Comparison of ENCODE assay signal across 8 mouse cellular contexts in the genomic region with DNA sequence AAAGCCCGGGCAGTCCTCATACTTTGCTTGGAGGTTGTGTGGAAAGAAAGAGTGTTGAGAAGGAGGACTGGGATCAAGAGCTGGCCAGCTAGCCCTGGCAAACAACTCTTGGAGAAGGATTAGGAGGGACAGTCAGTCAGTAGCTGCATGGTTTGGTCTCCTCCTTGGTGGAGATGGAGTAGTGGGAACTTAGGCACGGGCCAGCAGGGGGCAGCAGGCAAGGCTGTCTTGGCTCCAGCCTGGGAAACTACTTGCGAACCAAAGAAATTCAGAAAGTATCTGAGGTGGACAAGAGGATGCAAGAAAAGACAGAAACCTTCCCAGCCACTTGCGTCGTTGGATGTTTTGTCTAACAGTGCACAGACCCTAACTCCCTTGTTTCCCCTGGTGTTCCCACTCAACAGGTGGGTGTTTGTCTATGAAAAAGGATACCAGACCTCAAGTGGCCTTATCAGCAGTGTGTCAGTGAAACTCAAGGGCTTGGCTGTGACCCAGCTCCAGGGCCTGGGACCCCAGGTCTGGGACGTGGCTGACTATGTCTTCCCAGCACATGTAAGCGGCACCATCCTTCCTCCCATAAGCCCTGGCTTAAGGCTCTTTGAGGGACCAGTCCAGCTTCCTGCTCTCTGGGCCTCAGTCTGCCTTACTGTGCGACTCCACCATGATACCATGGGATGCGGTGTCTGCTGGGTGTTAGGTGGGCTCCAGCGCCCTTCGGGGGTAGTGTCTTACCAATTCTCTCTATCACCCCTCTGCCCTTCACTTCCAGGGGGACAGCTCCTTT. TPM values are rescaled to one million over a fixed set of nuclear protein-coding genes. Genes with fewer than 3 reads are reported as not detected.
DNase-seq lines count a peak whose midpoint lies in the region; ATAC-seq and TF ChIP-seq lines count a peak whose summit lies in the region.

No protein-coding gene starts in this region.

- DNase-seq in forebrain, embryonic 14.5 days (ENCODE audit: low spot score), result peak; percentile 45
- peak; percentile 63 to 65 for DNase-seq in right cerebral cortex, adult 2 months (ENCODE audit: low spot score in 2 of 2)
- no peak for DNase-seq in right cerebral cortex, adult 18-20 months
- DNase-seq in cerebellum, postnatal 10 days, result peak; percentile 76 to 78
- DNase-seq in lung, postnatal 4 days, result peak; percentile 57 to 76
- peak; percentile 69 for DNase-seq in stomach, postnatal 0 days (ENCODE audit: low spot score)

- no peak overlapping the region for H3K4me3 ChIP-seq in forebrain, embryonic 14.5 days (ENCODE audit: low read depth, low read length)
- no peak overlapping the region for H3K4me3 ChIP-seq in forebrain, embryonic 15.5 days
- no peak overlapping the region for H3K4me3 ChIP-seq in intestine, embryonic 16.5 days (ENCODE audit: low read length)
- no peak overlapping the region for H3K4me3 ChIP-seq in stomach, postnatal 0 days (ENCODE audit: low read depth, low read length)

- no peak overlapping the region for H3K4me2 ChIP-seq in forebrain, embryonic 14.5 days (ENCODE audit: low read length)
- H3K4me2 ChIP-seq in forebrain, embryonic 15.5 days (replicated peaks), result no peak overlapping the region
- H3K4me2 ChIP-seq in intestine, embryonic 16.5 days (ENCODE audit: low read depth, low read length), result no peak overlapping the region
- no peak overlapping the region for H3K4me2 ChIP-seq in stomach, postnatal 0 days (replicated peaks; ENCODE audit: low read depth)

- H3K36me3 ChIP-seq in forebrain, embryonic 14.5 days (ENCODE audit: control insufficient read depth, insufficient read depth, low read length), result no peaks in the 10 kb centered on the region
- H3K36me3 ChIP-seq in forebrain, embryonic 15.5 days, result no peaks in the 10 kb centered on the region
- no peaks in the 10 kb centered on the region for H3K36me3 ChIP-seq in intestine, embryonic 16.5 days (ENCODE audit: control insufficient read depth, insufficient read depth, low read length)
- no peaks in the 10 kb centered on the region for H3K36me3 ChIP-seq in stomach, postnatal 0 days (ENCODE audit: control insufficient read depth, insufficient read depth, low read length)

- H3K9me3 ChIP-seq in forebrain, embryonic 14.5 days (replicated peaks; ENCODE audit: control insufficient read depth, low read length), result no peaks in the 10 kb centered on the region
- H3K9me3 ChIP-seq in forebrain, embryonic 15.5 days, result no peaks in the 10 kb centered on the region
- no peaks in the 10 kb centered on the region for H3K9me3 ChIP-seq in intestine, embryonic 16.5 days (ENCODE audit: control insufficient read depth, low read length)
- no peaks in the 10 kb centered on the region for H3K9me3 ChIP-seq in stomach, postnatal 0 days (ENCODE audit: control insufficient read depth, low read length)

- H3K4me1 ChIP-seq in forebrain, embryonic 14.5 days (ENCODE audit: control insufficient read depth, insufficient read depth, low read length), result no peaks in the 10 kb centered on the region
- no peaks in the 10 kb centered on the region for H3K4me1 ChIP-seq in forebrain, embryonic 15.5 days
- no peaks in the 10 kb centered on the region for H3K4me1 ChIP-seq in intestine, embryonic 16.5 days (ENCODE audit: control insufficient read depth, insufficient read depth, low read length)
- no peaks in the 10 kb centered on the region for H3K4me1 ChIP-seq in stomach, postnatal 0 days (replicated peaks; ENCODE audit: control insufficient read depth, insufficient read depth)

- 65% methylated on average over 11 of the region's 11 CpGs for WGBS in forebrain, embryonic 14.5 days
- 65% methylated on average over 11 of the region's 11 CpGs for WGBS in forebrain, embryonic 15.5 days
- 58% methylated on average over 11 of the region's 11 CpGs for WGBS in intestine, embryonic 16.5 days
- WGBS in stomach, postnatal 0 days, result 55% methylated on average over 11 of the region's 11 CpGs

- peak; percentile 92 for TF ChIP-seq CTCF in stomach, postnatal 0 days (IDR thresholded peaks at IDR 0.05; ENCODE audit: low read depth)

- H3K9ac ChIP-seq in forebrain, embryonic 14.5 days (ENCODE audit: low read length), result no peak overlapping the region
- no peak overlapping the region for H3K9ac ChIP-seq in forebrain, embryonic 15.5 days (replicated peaks)
- no peak overlapping the region for H3K9ac ChIP-seq in intestine, embryonic 16.5 days (ENCODE audit: low read depth, low read length)
- H3K9ac ChIP-seq in stomach, postnatal 0 days (ENCODE audit: low read length), result no peak overlapping the region

- no peak for TF ChIP-seq EP300 in stomach, postnatal 0 days (optimal IDR thresholded peaks at IDR 0.05)

- 0 out of 2 replicates have a peak, but pooled peaks have one; percentile 44 for ATAC-seq in forebrain, embryonic 14.5 days
- ATAC-seq in forebrain, embryonic 15.5 days (replicated peaks), result no peak
- peak; percentile 36; the same call in 1 of the 2 replicates for ATAC-seq in intestine, embryonic 16.5 days
- peak; percentile 57; the same call in 1 of the 2 replicates for ATAC-seq in stomach, postnatal 0 days (ENCODE audit: low FRiP score, low TSS enrichment)

- no peaks in the 10 kb centered on the region for H3K27me3 ChIP-seq in forebrain, embryonic 14.5 days (replicated peaks; ENCODE audit: control insufficient read depth, insufficient read depth, low read length)
- no peaks in the 10 kb centered on the region for H3K27me3 ChIP-seq in forebrain, embryonic 15.5 days
- H3K27me3 ChIP-seq in intestine, embryonic 16.5 days (replicated peaks; ENCODE audit: control insufficient read depth, insufficient read depth, low read length), result no peaks in the 10 kb centered on the region
- no peaks in the 10 kb centered on the region for H3K27me3 ChIP-seq in stomach, postnatal 0 days (ENCODE audit: control insufficient read depth, insufficient read depth, low read length)

- no peak overlapping the region for H3K27ac ChIP-seq in forebrain, embryonic 14.5 days (ENCODE audit: low read depth, low read length)
- H3K27ac ChIP-seq in forebrain, embryonic 15.5 days (replicated peaks), result no peak overlapping the region
- no peak overlapping the region for H3K27ac ChIP-seq in intestine, embryonic 16.5 days (ENCODE audit: low read length)
- H3K27ac ChIP-seq in stomach, postnatal 0 days (replicated peaks), result no peak overlapping the region

RNA-seq across cellular contexts. Expression of gene P2rx1, which starts 9.0 kb away (rescaled TPM):
- 0.53 and 0.57 TPM in 2 replicates for polyA plus RNA-seq in forebrain, embryonic 14.5 days (2014; fragmentation: Nextera tagmentation; extraction: Ambion mirVana)
- polyA plus RNA-seq in forebrain, embryonic 15.5 days (2015; fragmentation: Nextera tagmentation; extraction: Ambion mirVana), result 0.40 and 0.56 TPM in 2 replicates
- 15.7 and 16.5 TPM in 2 replicates for polyA plus RNA-seq in intestine, embryonic 16.5 days (2015; fragmentation: Nextera tagmentation; extraction: Ambion mirVana)
- polyA plus RNA-seq in stomach, postnatal 0 days (2015; fragmentation: Nextera tagmentation; extraction: Ambion mirVana), result 0.97 and 0.98 TPM in 2 replicates

RNA-seq across cellular contexts. Expression of gene Camkk1, which starts 10.9 kb away (rescaled TPM):
- 8.0 and 10.8 TPM in 2 replicates for polyA plus RNA-seq in forebrain, embryonic 14.5 days (2014; fragmentation: Nextera tagmentation; extraction: Ambion mirVana)
- 19.6 TPM in 2 replicates for polyA plus RNA-seq in forebrain, embryonic 15.5 days (2015; fragmentation: Nextera tagmentation; extraction: Ambion mirVana)
- 8.1 and 8.9 TPM in 2 replicates for polyA plus RNA-seq in intestine, embryonic 16.5 days (2015; fragmentation: Nextera tagmentation; extraction: Ambion mirVana)
- polyA plus RNA-seq in stomach, postnatal 0 days (2015; fragmentation: Nextera tagmentation; extraction: Ambion mirVana), result 6.7 and 7.1 TPM in 2 replicates

RNA-seq across cellular contexts. Expression of gene Ncbp3, which starts 39.7 kb away (rescaled TPM):
- 5.7 and 6.5 TPM in 2 replicates for polyA plus RNA-seq in forebrain, embryonic 14.5 days (2014; fragmentation: Nextera tagmentation; extraction: Ambion mirVana)
- 10.7 and 11.1 TPM in 2 replicates for polyA plus RNA-seq in forebrain, embryonic 15.5 days (2015; fragmentation: Nextera tagmentation; extraction: Ambion mirVana)
- polyA plus RNA-seq in intestine, embryonic 16.5 days (2015; fragmentation: Nextera tagmentation; extraction: Ambion mirVana), result 7.7 and 8.3 TPM in 2 replicates
- 4.9 TPM in 2 replicates for polyA plus RNA-seq in stomach, postnatal 0 days (2015; fragmentation: Nextera tagmentation; extraction: Ambion mirVana)

RNA-seq across cellular contexts. Expression of gene Atp2a3, which starts 46.9 kb away (rescaled TPM):
- 0.43 and 0.74 TPM in 2 replicates for polyA plus RNA-seq in forebrain, embryonic 14.5 days (2014; fragmentation: Nextera tagmentation; extraction: Ambion mirVana)
- polyA plus RNA-seq in forebrain, embryonic 15.5 days (2015; fragmentation: Nextera tagmentation; extraction: Ambion mirVana), result 0.67 and 0.70 TPM in 2 replicates
- 28.1 and 28.8 TPM in 2 replicates for polyA plus RNA-seq in intestine, embryonic 16.5 days (2015; fragmentation: Nextera tagmentation; extraction: Ambion mirVana)
- polyA plus RNA-seq in stomach, postnatal 0 days (2015; fragmentation: Nextera tagmentation; extraction: Ambion mirVana), result 19.6 and 21.9 TPM in 2 replicates
